Comparison of ENCODE assay signal across 28 mouse cellular contexts in genomic region chr16:33403258-33403657, GRCm38 (mm10). TPM values are rescaled to one million over a fixed set of nuclear protein-coding genes. Genes with fewer than 3 reads are reported as not detected.
A peak's percentile ranks its signal among the peaks of the same experiment; 100 is the strongest.
DNase-seq lines count a peak whose midpoint lies in the region; ATAC-seq and TF ChIP-seq lines count a peak whose summit lies in the region.
"Had no signal": no experiment of that assay in that cellular context is flagged by ENCODE, and none has a peak within 500 bp of the region (broad histone marks: within the 10 kb centered on the region; RNA-seq: fewer than 3 reads in every experiment).

No protein-coding gene starts in this region.

- H3K9ac ChIP-seq in liver, adult 2 months (ENCODE audit: low read depth, low read length) = no peak overlapping the region
- no peak overlapping the region for H3K9ac ChIP-seq in liver, embryonic 11.5 days (ENCODE audit: low read depth, low read length)
- H3K9ac ChIP-seq in CH12.LX (ENCODE audit: insufficient read depth, low read depth) = no peak overlapping the region
- no peak overlapping the region for H3K9ac ChIP-seq in stomach, postnatal 0 days (ENCODE audit: low read length)
- no peak overlapping the region for H3K9ac ChIP-seq in midbrain, postnatal 0 days (replicated peaks; ENCODE audit: low read length, poor library complexity, severe bottlenecking)
- no peak overlapping the region for H3K9ac ChIP-seq in intestine, embryonic 15.5 days
- H3K9ac ChIP-seq: forebrain, embryonic 15.5 days; liver, embryonic 15.5 days; neural tube, embryonic 12.5 days had no signal

- peaks cover 23% of the 10 kb centered on the region for H3K4me1 ChIP-seq in liver, adult 2 months (ENCODE audit: control insufficient read depth, insufficient read depth, low read length)
- peaks cover 12% of the 10 kb centered on the region for H3K4me1 ChIP-seq in liver, embryonic 11.5 days (replicated peaks; ENCODE audit: control insufficient read depth, insufficient read depth, low read length)
- peaks cover 5 to 62% of the 10 kb centered on the region in 2 experiments for H3K4me1 ChIP-seq in CH12.LX (ENCODE audit: control insufficient read depth in 1 of 2, insufficient read depth in 2 of 2)
- peaks cover 21% of the 10 kb centered on the region for H3K4me1 ChIP-seq in brown adipose tissue, adult 24 weeks (ENCODE audit: control insufficient read depth, insufficient read depth, insufficient read length, low read length)
- peaks cover 3% of the 10 kb centered on the region; the same call in 1 of the 2 replicates for H3K4me1 ChIP-seq in stomach, postnatal 0 days (replicated peaks; ENCODE audit: control insufficient read depth, insufficient read depth)
- H3K4me1 ChIP-seq in midbrain, postnatal 0 days (ENCODE audit: insufficient read depth, low read length) = peaks cover 4% of the 10 kb centered on the region; the same call in 1 of the 2 replicates
- H3K4me1 ChIP-seq in intestine, embryonic 15.5 days (replicated peaks) = peaks cover 16% of the 10 kb centered on the region

- no peak for ATAC-seq in liver, embryonic 11.5 days (replicated peaks; ENCODE audit: low FRiP score)
- ATAC-seq in stomach, postnatal 0 days (ENCODE audit: low FRiP score, low TSS enrichment) = no peak
- no peak for ATAC-seq in midbrain, postnatal 0 days (ENCODE audit: low FRiP score)
- ATAC-seq in intestine, embryonic 15.5 days = no peak
- ATAC-seq: forebrain, embryonic 15.5 days; Patski had no signal

- no peaks in the 10 kb centered on the region for H3K9me3 ChIP-seq in liver, embryonic 11.5 days (ENCODE audit: control insufficient read depth, low read length)
- peaks cover under 1% of the 10 kb centered on the region for H3K9me3 ChIP-seq in CH12.LX (replicated peaks; ENCODE audit: low read length)
- no peaks in the 10 kb centered on the region for H3K9me3 ChIP-seq in stomach, postnatal 0 days (ENCODE audit: control insufficient read depth, low read length)
- no peaks in the 10 kb centered on the region for H3K9me3 ChIP-seq in midbrain, postnatal 0 days (ENCODE audit: low read length)
- no peaks in the 10 kb centered on the region for H3K9me3 ChIP-seq in intestine, embryonic 15.5 days
- H3K9me3 ChIP-seq: forebrain, embryonic 15.5 days; G1E; liver, embryonic 15.5 days; neural tube, embryonic 12.5 days had no signal

- DNase-seq in liver, adult 2 months (ENCODE audit: extremely low read depth, low read depth, low spot score) = peak; percentile 50
- no peak for DNase-seq in liver, embryonic 11.5 days (ENCODE audit: low spot score)
- DNase-seq in CH12.LX (ENCODE audit: extremely low read depth) = no peak
- DNase-seq in stomach, postnatal 0 days (ENCODE audit: low spot score) = no peak
- no peak for DNase-seq in midbrain, postnatal 0 days (ENCODE audit: low spot score)
- DNase-seq: adrenal gland, postnatal 10 days; B cell, adult 2 months; cerebellum, adult 11 months; cerebellum, adult 9-10 months; cerebellum, postnatal 36 days; heart, adult 2 months; heart, postnatal 14 days; kidney, adult 11 months; kidney, postnatal 14 days; left cerebral cortex, postnatal 4 days; lung, postnatal 4 days; midbrain, embryonic 14.5 days; right cerebral cortex, adult 18-20 months; spleen, adult 18-20 months; thymus, adult 2 months; thymus, postnatal 36 days had no signal

- H3K79me2 ChIP-seq in liver, adult 2 months (ENCODE audit: control insufficient read depth, insufficient read depth, low read length) = peaks cover 26% of the 10 kb centered on the region; the same call in 1 of the 2 replicates
- peaks cover 64% of the 10 kb centered on the region for H3K79me2 ChIP-seq in CH12.LX (replicated peaks; ENCODE audit: control insufficient read depth, extremely low read depth, insufficient read depth, poor library complexity, severe bottlenecking)

- in situ Hi-C loops in CH12.LX (cut with MboI; ENCODE audit: low pct_ligation_motif_present, low pct_unique_long_range_greater_than_20kb, low sequenced_read_pairs) = no loop called here

- dilution Hi-C loops in CH12.LX (cut with MboI; ENCODE audit: extremely low pct_ligation_motif_present, extremely low pct_unique_long_range_greater_than_20kb, low sequenced_read_pairs) = no loop called here

- H3K27ac ChIP-seq in liver, adult 2 months (replicated peaks; ENCODE audit: insufficient read depth, low read depth, low read length) = no peak overlapping the region
- no peak overlapping the region for H3K27ac ChIP-seq in liver, embryonic 11.5 days (ENCODE audit: low read depth, low read length)
- H3K27ac ChIP-seq in CH12.LX (ENCODE audit: insufficient read depth, low read depth) = no peak overlapping the region
- peak overlapping the region; percentile 29; the same call in 1 of the 2 replicates for H3K27ac ChIP-seq in brown adipose tissue, adult 24 weeks (replicated peaks; ENCODE audit: low read depth, low read length)
- 0 out of 2 replicates have a peak overlapping the region, but pooled peaks have one; percentile 63 for H3K27ac ChIP-seq in stomach, postnatal 0 days (replicated peaks)
- no peak overlapping the region for H3K27ac ChIP-seq in midbrain, postnatal 0 days (ENCODE audit: low read depth, low read length)
- no peak overlapping the region for H3K27ac ChIP-seq in intestine, embryonic 15.5 days
- H3K27ac ChIP-seq: forebrain, embryonic 15.5 days; heart, adult 2 months; liver, embryonic 15.5 days; neural tube, embryonic 12.5 days had no signal

- WGBS in liver, adult 2 months = 41% methylated on average over 2 of the region's 2 CpGs
- WGBS in liver, embryonic 11.5 days = 78% methylated on average over 2 of the region's 2 CpGs
- WGBS in stomach, postnatal 0 days = 52% methylated on average over 2 of the region's 2 CpGs
- 89% methylated on average over 2 of the region's 2 CpGs for WGBS in midbrain, postnatal 0 days
- WGBS in intestine, embryonic 15.5 days = 68% methylated on average over 2 of the region's 2 CpGs

- H3K4me3 ChIP-seq in liver, adult 2 months (ENCODE audit: insufficient read depth, low read depth, low read length) = no peak overlapping the region
- no peak overlapping the region for H3K4me3 ChIP-seq in liver, embryonic 11.5 days (ENCODE audit: low read depth, low read length)
- no peak overlapping the region for H3K4me3 ChIP-seq in CH12.LX (replicated peaks in 1 of 3; ENCODE audit: low read depth in 2 of 3, low read length in 2 of 3, poor library complexity in 1 of 3)
- no peak overlapping the region for H3K4me3 ChIP-seq in brown adipose tissue, adult 24 weeks (ENCODE audit: insufficient read depth, low read depth, low read length)
- H3K4me3 ChIP-seq in stomach, postnatal 0 days (ENCODE audit: low read depth, low read length) = no peak overlapping the region
- no peak overlapping the region for H3K4me3 ChIP-seq in midbrain, postnatal 0 days (ENCODE audit: low read depth, low read length)
- no peak overlapping the region for H3K4me3 ChIP-seq in intestine, embryonic 15.5 days (replicated peaks)
- H3K4me3 ChIP-seq: forebrain, embryonic 15.5 days; heart, adult 2 months; liver, embryonic 15.5 days; neural tube, embryonic 12.5 days had no signal

- no peaks in the 10 kb centered on the region for H3K27me3 ChIP-seq in liver, adult 2 months (ENCODE audit: control insufficient read depth, insufficient read depth, low read length)
- no peaks in the 10 kb centered on the region for H3K27me3 ChIP-seq in liver, embryonic 11.5 days (replicated peaks; ENCODE audit: control insufficient read depth, insufficient read depth, low read length)
- no peaks in the 10 kb centered on the region for H3K27me3 ChIP-seq in CH12.LX (replicated peaks)
- H3K27me3 ChIP-seq in stomach, postnatal 0 days (ENCODE audit: control insufficient read depth, insufficient read depth, low read length) = no peaks in the 10 kb centered on the region
- no peaks in the 10 kb centered on the region for H3K27me3 ChIP-seq in midbrain, postnatal 0 days (ENCODE audit: insufficient read depth, low read length)
- no peaks in the 10 kb centered on the region for H3K27me3 ChIP-seq in intestine, embryonic 15.5 days (replicated peaks)
- H3K27me3 ChIP-seq: forebrain, embryonic 15.5 days; liver, embryonic 15.5 days; neural tube, embryonic 12.5 days; Patski had no signal

- no peak for TF ChIP-seq CTCF in liver, adult 2 months (IDR thresholded peaks at IDR 0.05; ENCODE audit: low read depth, low read length)
- no peak for TF ChIP-seq CTCF in CH12.LX (conservative IDR thresholded peaks at IDR 0.05 in 1 of 2, IDR thresholded peaks at IDR 0.05 in 1 of 2; ENCODE audit: low read depth in 2 of 2, low read length in 2 of 2)
- no peak for TF ChIP-seq CTCF in stomach, postnatal 0 days (IDR thresholded peaks at IDR 0.05; ENCODE audit: low read depth)
- TF ChIP-seq CTCF in midbrain, postnatal 0 days (IDR thresholded peaks at IDR 0.05) = no peak

- TF ChIP-seq RAD21 in CH12.LX (IDR thresholded peaks at IDR 0.05; ENCODE audit: low read depth, low read length) = no peak

- H3K4me2 ChIP-seq in liver, embryonic 11.5 days = no peak overlapping the region
- no peak overlapping the region for H3K4me2 ChIP-seq in CH12.LX (ENCODE audit: insufficient read depth, low read depth, poor library complexity, severe bottlenecking)
- no peak overlapping the region for H3K4me2 ChIP-seq in stomach, postnatal 0 days (replicated peaks; ENCODE audit: low read depth)
- no peak overlapping the region for H3K4me2 ChIP-seq in midbrain, postnatal 0 days (ENCODE audit: low read depth, low read length, poor library complexity, severe bottlenecking)
- no peak overlapping the region for H3K4me2 ChIP-seq in intestine, embryonic 15.5 days (replicated peaks)
- H3K4me2 ChIP-seq: forebrain, embryonic 15.5 days; liver, embryonic 15.5 days; neural tube, embryonic 12.5 days had no signal

- no peak for TF ChIP-seq EP300 in CH12.LX (IDR thresholded peaks at IDR 0.05; ENCODE audit: low read length)
- TF ChIP-seq EP300 in stomach, postnatal 0 days (optimal IDR thresholded peaks at IDR 0.05) = no peak

- no peaks in the 10 kb centered on the region for H3K36me3 ChIP-seq in liver, adult 2 months (ENCODE audit: control insufficient read depth, insufficient read depth, low read length)
- no peaks in the 10 kb centered on the region for H3K36me3 ChIP-seq in liver, embryonic 11.5 days (ENCODE audit: control insufficient read depth, insufficient read depth, low read length)
- H3K36me3 ChIP-seq in CH12.LX (replicated peaks in 1 of 2; ENCODE audit: control insufficient read depth in 1 of 2, insufficient read depth in 1 of 2, low read length in 1 of 2) = peaks cover 0 to 21% of the 10 kb centered on the region in 2 experiments
- H3K36me3 ChIP-seq in stomach, postnatal 0 days (ENCODE audit: control insufficient read depth, insufficient read depth, low read length) = no peaks in the 10 kb centered on the region
- H3K36me3 ChIP-seq in midbrain, postnatal 0 days (ENCODE audit: insufficient read depth, low read length) = no peaks in the 10 kb centered on the region
- no peaks in the 10 kb centered on the region for H3K36me3 ChIP-seq in intestine, embryonic 15.5 days
- H3K36me3 ChIP-seq: forebrain, embryonic 15.5 days; liver, embryonic 15.5 days; neural tube, embryonic 12.5 days had no signal

- no peak for TF ChIP-seq POLR2A in liver, adult 2 months (IDR thresholded peaks at IDR 0.05; ENCODE audit: extremely low read depth, insufficient read depth, low read length)
- no peak for TF ChIP-seq POLR2A in CH12.LX (IDR thresholded peaks at IDR 0.05; ENCODE audit: low read depth, low read length)

RNA-seq across cellular contexts. Expression of gene Zfp148, which starts 22.6 kb away (rescaled TPM):
- 15.4 and 15.6 TPM in 2 replicates for total RNA-seq in liver, adult 2 months (2014; rRNA removed)
- polyA plus RNA-seq in liver, adult 2 months (2012; rRNA removed) = 4.3 TPM in 2 replicates
- polyA plus RNA-seq in liver, embryonic 11.5 days (2014; fragmentation: Nextera tagmentation; extraction: Ambion mirVana) = 27.5 and 32.1 TPM in 2 replicates
- total RNA-seq in CH12.LX (2012; rRNA removed) (19.5 and 23.2 TPM in 2 replicates), CH12.LX (2014; rRNA removed) (28.6 and 30.4 TPM in 2 replicates)
- 36.6 and 39.9 TPM in 2 replicates for polyA plus RNA-seq in CH12.LX (2012; ENCODE audit: insufficient read length, low read depth)
- 15.4 and 17.3 TPM in 2 replicates for polyA plus RNA-seq in brown adipose tissue, adult 24 weeks (2012; ENCODE audit: insufficient read depth, insufficient read length, missing spikeins)
- polyA plus RNA-seq in stomach, postnatal 0 days (2015; fragmentation: Nextera tagmentation; extraction: Ambion mirVana) = 23.4 and 25.1 TPM in 2 replicates
- 29.0 and 39.4 TPM in 2 replicates for total RNA-seq in midbrain, postnatal 0 days (2014; rRNA removed)
- 39.1 and 44.2 TPM in 2 replicates for polyA plus RNA-seq in midbrain, postnatal 0 days (2015; fragmentation: Nextera tagmentation; extraction: Ambion mirVana)
- 49.3 and 55.3 TPM in 2 replicates for polyA plus RNA-seq in intestine, embryonic 15.5 days (2015; fragmentation: Nextera tagmentation; extraction: Ambion mirVana)

Comparison
In these comparisons a context has a peak if more than half of its experiments do, and no peak if none do; other contexts are left out.
1. H3K27ac ChIP-seq: peak in brown adipose tissue, adult 24 weeks (single experiment) and stomach, postnatal 0 days (single experiment); none in liver, adult 2 months (single experiment), liver, embryonic 11.5 days (single experiment), CH12.LX (single experiment), midbrain, postnatal 0 days (single experiment) and intestine, embryonic 15.5 days (single experiment).